Mouse (Mus musculus) myocyte (in vitro differentiated cells): Measurements from ENCODE around the gene Prrc2b.

ENCODE experiments used
- CEBPB ChIP-seq: IDR thresholded peaks from 2 replicates; pipeline ENCODE4 v1.6.1; 2011; ENCODE audit warnings: mild to moderate bottlenecking, moderate library complexity; ENCODE audit not compliant: poor library complexity, insufficient read depth, severe bottlenecking
- E2F4 ChIP-seq: IDR thresholded peaks from one replicate; pipeline ENCODE4 v1.6.1; 2011; ENCODE audit warnings: mild to moderate bottlenecking, control low read depth, moderate library complexity; ENCODE audit not compliant: insufficient read depth
- MAX ChIP-seq: IDR thresholded peaks from one replicate; pipeline ENCODE4 v1.6.1; 2011; ENCODE audit warnings: low read depth, mild to moderate bottlenecking, control low read depth
- MYOD1 ChIP-seq, 3 experiments: IDR thresholded peaks; one replicate each; pipeline ENCODE4 v1.6.1; 2011; ENCODE audit warnings: control low read depth in 2 of 3, low read depth in 2 of 3, mild to moderate bottlenecking in 2 of 3, moderate library complexity in 1 of 3; ENCODE audit not compliant: insufficient read length in 2 of 3, control insufficient read depth in 1 of 3
- MYOG ChIP-seq, 3 experiments: IDR thresholded peaks; one replicate each; pipeline ENCODE4 v1.6.1; 2011; ENCODE audit warnings: control low read depth in 2 of 3, low read depth in 2 of 3, mild to moderate bottlenecking in 2 of 3; ENCODE audit not compliant: insufficient read length in 2 of 3, control insufficient read depth in 1 of 3, insufficient read depth in 1 of 3
- POLR2A ChIP-seq: IDR thresholded peaks from one replicate; pipeline ENCODE4 v1.6.1; 2011; ENCODE audit warnings: low read depth, mild to moderate bottlenecking, control low read depth, moderate library complexity; ENCODE audit not compliant: insufficient read length
- POLR2AphosphoS2 ChIP-seq: IDR thresholded peaks from one replicate; pipeline ENCODE4 v1.6.1; 2011; ENCODE audit warnings: low read depth, control low read depth; ENCODE audit not compliant: insufficient read length
- SRF ChIP-seq: IDR thresholded peaks from one replicate; pipeline ENCODE4 v1.6.1; 2011; ENCODE audit warnings: low read depth; ENCODE audit not compliant: control insufficient read depth, insufficient read length
- TCF12 ChIP-seq: IDR thresholded peaks from one replicate; pipeline ENCODE4 v1.6.1; 2011; ENCODE audit warnings: mild to moderate bottlenecking, control low read depth; ENCODE audit not compliant: poor library complexity, insufficient read depth, severe bottlenecking
- USF1 ChIP-seq: IDR thresholded peaks from one replicate; pipeline ENCODE4 v1.6.1; 2011; ENCODE audit warnings: low read depth, mild to moderate bottlenecking, control low read depth, moderate library complexity

DNA sequence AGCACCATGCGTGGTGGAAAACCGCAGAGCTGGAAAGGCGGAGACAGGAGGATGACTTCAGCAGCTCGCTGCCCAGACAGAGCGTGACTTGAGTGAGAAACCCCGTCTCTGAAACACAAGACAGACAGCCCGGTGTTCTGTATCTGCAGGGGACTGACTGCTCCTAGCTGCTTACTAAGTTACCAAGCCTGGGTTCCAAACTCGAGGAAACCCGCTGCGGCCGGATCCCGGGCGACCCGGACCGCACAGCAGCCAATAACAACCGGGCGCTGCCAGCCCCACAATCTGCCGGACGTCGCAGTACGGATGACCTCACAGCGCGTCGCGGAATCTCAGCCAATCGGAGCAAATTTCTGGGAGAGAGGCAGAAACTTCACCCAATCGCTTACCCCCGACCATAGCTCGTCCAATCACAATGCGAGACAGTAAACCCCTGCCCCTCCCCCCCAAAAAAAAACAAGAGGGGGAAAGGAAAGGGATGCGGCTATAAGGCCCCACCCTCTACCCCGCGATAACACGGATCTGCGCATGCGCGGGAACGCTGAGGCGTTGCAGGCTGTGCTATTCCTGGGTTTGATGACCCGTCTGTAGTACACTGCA is 13.1 kb upstream of the Prrc2b start:
- no peak for TF ChIP-seq E2F4
- TF ChIP-seq POLR2AphosphoS2 = peak; percentile 52
- no peak for TF ChIP-seq TCF12
- no peak for TF ChIP-seq USF1
- TF ChIP-seq MAX = no peak
- TF ChIP-seq MYOG (IDR thresholded peaks at IDR 0.05; ENCODE audit: control insufficient read depth in 1 of 3, insufficient read depth in 1 of 3, insufficient read length in 2 of 3, low read depth in 2 of 3) = no peak
- TF ChIP-seq POLR2A = peak; percentile 73
- peak; percentile 77 for TF ChIP-seq SRF
- no peak for TF ChIP-seq MYOD1 (IDR thresholded peaks at IDR 0.05; ENCODE audit: control insufficient read depth in 1 of 3, insufficient read length in 2 of 3, low read depth in 2 of 3)
- no peak for TF ChIP-seq CEBPB
